Mouse (Mus musculus) brain, embryonic 14.5 days (tissue): Measurements from ENCODE around the gene Rai1.

Experiments
- CTCF ChIP-seq: fragments of 200-500 bp; IDR thresholded peaks from 2 replicates; pipeline ENCODE4 v1.5.1; 2012; ENCODE audit warnings: inconsistent platforms, mild to moderate bottlenecking, moderate library complexity, borderline replicate concordance; ENCODE audit not compliant: insufficient read depth, insufficient read length; ENCODE audit errors: extremely low read depth
- POLR2A ChIP-seq: fragments of 200-500 bp; IDR thresholded peaks from 2 replicates; pipeline ENCODE4 v1.6.1; 2012; ENCODE audit warnings: mild to moderate bottlenecking, inconsistent platforms, borderline replicate concordance; ENCODE audit not compliant: poor library complexity, insufficient read depth, insufficient read length, severe bottlenecking; ENCODE audit errors: extremely low read depth

DNA sequence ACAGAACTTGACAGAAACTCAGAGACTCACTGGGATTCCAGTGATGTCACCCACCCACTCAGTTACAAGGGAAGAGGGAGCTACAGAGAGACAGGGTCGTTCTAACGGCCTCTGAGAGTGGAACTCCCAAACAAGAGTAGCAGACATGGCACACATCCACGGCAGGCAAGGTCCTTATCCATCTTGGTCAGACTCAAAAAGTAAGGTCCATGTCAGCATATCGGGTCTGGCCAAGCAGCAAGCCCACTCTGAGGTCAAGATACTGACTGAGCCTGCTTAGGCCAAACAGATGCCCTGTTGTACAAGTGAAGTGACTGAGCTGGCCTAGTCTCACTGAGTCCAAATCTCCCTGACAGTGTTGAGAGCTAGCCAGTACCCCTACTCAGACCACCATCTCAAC is 103.9 kb downstream of the Rai1 start:
- no peak for TF ChIP-seq CTCF
- no peak for TF ChIP-seq POLR2A
